In genomic region chr3:145989576-145990081, GRCm38 (mm10) we compare ENCODE assay signal across 8 mouse cellular contexts. TPM values are rescaled to one million over a fixed set of nuclear protein-coding genes. Genes with fewer than 3 reads are reported as not detected.
DNase-seq lines count a peak whose midpoint lies in the region; ATAC-seq and TF ChIP-seq lines count a peak whose summit lies in the region.

No protein-coding gene starts in this region.

- H3K4me3 ChIP-seq in left cerebral cortex, adult 2 months, result no peak overlapping the region; the same call in 1 of the 2 replicates
- H3K4me3 ChIP-seq in intestine, embryonic 15.5 days (replicated peaks), result peak overlapping the region; percentile 72
- peak overlapping the region; percentile 74 for H3K4me3 ChIP-seq in neural tube, embryonic 15.5 days (replicated peaks)

- peak; percentile 32 for TF ChIP-seq CTCF in left cerebral cortex, adult 2 months (IDR thresholded peaks at IDR 0.05)

- H3K4me2 ChIP-seq in intestine, embryonic 15.5 days (replicated peaks), result peak overlapping the region; percentile 73
- H3K4me2 ChIP-seq in neural tube, embryonic 15.5 days, result peak overlapping the region; percentile 82

- intact Hi-C loops in left cerebral cortex, adult 2 months (cut with DNase I), result no loop called here
- intact Hi-C loops in left cerebral cortex, postnatal 10 days (cut with DNase I), result no loop called here

- H3K27me3 ChIP-seq in intestine, embryonic 15.5 days (replicated peaks), result no peaks in the 10 kb centered on the region
- peaks cover 16% of the 10 kb centered on the region for H3K27me3 ChIP-seq in neural tube, embryonic 15.5 days (replicated peaks)

- H3K27ac ChIP-seq in left cerebral cortex, adult 2 months, result no peak overlapping the region
- H3K27ac ChIP-seq in intestine, embryonic 15.5 days, result 0 out of 2 replicates have a peak overlapping the region, but pooled peaks have one; percentile 96
- H3K27ac ChIP-seq in neural tube, embryonic 15.5 days (replicated peaks), result no peak overlapping the region

- no peak for ATAC-seq in intestine, embryonic 15.5 days
- ATAC-seq in neural tube, embryonic 15.5 days (ENCODE audit: low FRiP score), result no peak

- H3K36me3 ChIP-seq in intestine, embryonic 15.5 days, result no peaks in the 10 kb centered on the region
- H3K36me3 ChIP-seq in neural tube, embryonic 15.5 days, result no peaks in the 10 kb centered on the region

- 0 out of 2 replicates have a peak, but pooled peaks cover 4% of the 10 kb centered on the region for H3K4me1 ChIP-seq in intestine, embryonic 15.5 days (replicated peaks)
- H3K4me1 ChIP-seq in neural tube, embryonic 15.5 days, result peaks cover 25% of the 10 kb centered on the region

- H3K9me3 ChIP-seq in intestine, embryonic 15.5 days, result no peaks in the 10 kb centered on the region
- no peaks in the 10 kb centered on the region for H3K9me3 ChIP-seq in neural tube, embryonic 15.5 days (replicated peaks)

- peak overlapping the region; percentile 77 for H3K9ac ChIP-seq in intestine, embryonic 15.5 days
- H3K9ac ChIP-seq in neural tube, embryonic 15.5 days (replicated peaks), result no peak overlapping the region

- no peak for DNase-seq in left cerebral cortex, adult 2 months (ENCODE audit: extremely low spot score in 1 of 2, low spot score in 2 of 2)
- DNase-seq in left cerebral cortex, postnatal 10 days (ENCODE audit: extremely low spot score in 1 of 2, low spot score in 2 of 2), result no peak
- DNase-seq in embryo, embryonic 11 days, result peak; percentile 26
- DNase-seq in gastrocnemius, postnatal 4 days (ENCODE audit: low spot score in 2 of 2), result no peak
- DNase-seq in adrenal gland, adult 8-10 months, result no peak
- no peak for DNase-seq in right cerebral cortex, adult 18-20 months

- WGBS in intestine, embryonic 15.5 days, result 3% methylated on average over 11 of the region's 11 CpGs
- 8% methylated on average over 11 of the region's 11 CpGs for WGBS in neural tube, embryonic 15.5 days

RNA-seq across cellular contexts. Expression of gene Syde2, which starts 2.0 kb away (rescaled TPM):
- total RNA-seq in left cerebral cortex, adult 2 months (2021), result 1 to 10 TPM; 2.8 to 3.4 TPM
- total RNA-seq in left cerebral cortex, postnatal 10 days (2021), result 1 to 10 TPM; 3.1 to 4.3 TPM
- 1.9 and 2.4 TPM in 2 replicates for polyA plus RNA-seq in intestine, embryonic 15.5 days (2015; fragmentation: Nextera tagmentation; extraction: Ambion mirVana)
- polyA plus RNA-seq in neural tube, embryonic 15.5 days (2015; fragmentation: Nextera tagmentation; extraction: Ambion mirVana), result 0.37 and 0.57 TPM in 2 replicates
- total RNA-seq in gastrocnemius, postnatal 4 days (2021), result 1 to 10 TPM; 4.8 to 5.0 TPM
- total RNA-seq in adrenal gland, adult 8-10 months (2022), result 1 to 10 TPM; 4.8 to 6.6 (median 5.6) TPM

RNA-seq across cellular contexts. Expression of gene 2410004B18Rik, which starts 51.8 kb away (rescaled TPM):
- total RNA-seq in left cerebral cortex, adult 2 months (2021), result 10 to 100 TPM; 35.8 to 37.5 TPM
- total RNA-seq in left cerebral cortex, postnatal 10 days (2021), result 10 to 100 TPM; 41.2 to 47.4 TPM
- polyA plus RNA-seq in intestine, embryonic 15.5 days (2015; fragmentation: Nextera tagmentation; extraction: Ambion mirVana), result 48.9 and 55.7 TPM in 2 replicates
- 70.1 and 79.9 TPM in 2 replicates for polyA plus RNA-seq in neural tube, embryonic 15.5 days (2015; fragmentation: Nextera tagmentation; extraction: Ambion mirVana)
- 10 to 100 TPM; 15.0 to 22.4 TPM for total RNA-seq in gastrocnemius, postnatal 4 days (2021)
- total RNA-seq in adrenal gland, adult 8-10 months (2022), result 10 to 100 TPM; 17.4 to 25.4 (median 22.4) TPM
